Mouse (Mus musculus) heart, embryonic 13.5 days (tissue): Measurements from ENCODE around the gene Chit1. TPM values are rescaled to one million over a fixed set of nuclear protein-coding genes. Genes with fewer than 3 reads are reported as not detected.

Experiments
- ATAC-seq: fragments of 200-750 bp; cut with Nextera tagmentation; 2 replicates; pipeline ENCODE4 v1.8.0; 2017; ENCODE audit warnings: moderate TSS enrichment; ENCODE audit not compliant: insufficient number of reproducible peaks, low FRiP score, low TSS enrichment; ENCODE audit errors: extremely low read depth
- H3K27ac ChIP-seq: fragments of 300-500 bp; sonication (generic); replicated peaks from 2 replicates; pipeline ENCODE4 v1.5.1; 2015; ENCODE audit warnings: moderate library complexity, mild to moderate bottlenecking, inconsistent platforms
- H3K27me3 ChIP-seq: fragments of 300-500 bp; sonication (generic); replicated peaks from 2 replicates; pipeline ENCODE4 v1.6.1; 2015; ENCODE audit warnings: mild to moderate bottlenecking, inconsistent platforms
- H3K36me3 ChIP-seq: fragments of 300-500 bp; sonication (generic); 2 replicates; pipeline ENCODE4 v1.6.1; 2015; ENCODE audit warnings: mild to moderate bottlenecking, inconsistent platforms
- H3K4me1 ChIP-seq: fragments of 300-500 bp; sonication (generic); 2 replicates; pipeline ENCODE4 v1.6.1; 2015; ENCODE audit warnings: inconsistent platforms
- H3K4me2 ChIP-seq: fragments of 300-500 bp; sonication (generic); 2 replicates; pipeline ENCODE4 v1.6.1; 2015; ENCODE audit warnings: inconsistent platforms, mild to moderate bottlenecking, moderate library complexity
- H3K4me3 ChIP-seq: fragments of 300-500 bp; sonication (generic); 2 replicates; pipeline ENCODE4 v1.5.1; 2015; ENCODE audit warnings: moderate library complexity, mild to moderate bottlenecking, inconsistent platforms
- H3K9ac ChIP-seq: fragments of 300-500 bp; sonication (generic); 2 replicates; pipeline ENCODE4 v1.6.1; 2015; ENCODE audit warnings: inconsistent platforms, mild to moderate bottlenecking, moderate library complexity
- H3K9me3 ChIP-seq: fragments of 300-500 bp; sonication (generic); 2 replicates; pipeline ENCODE4 v1.6.1; 2016; ENCODE audit warnings: inconsistent platforms
- WGBS: fragments of 180-500 bp; shearing (Covaris S2); methylation state at CpG from one replicate; pipeline ENCODE4 v1.1.7; 2015; ENCODE audit warnings: mixed read lengths; 5-methylcytosine and 5-hydroxymethylcytosine counted together
- polyA plus RNA-seq: library from polyadenylated mRNA; unstranded; fragments of >200 nt; fragmentation: Nextera tagmentation; extraction: Ambion mirVana; gene quantifications from 2 replicates; pipeline ENCODE4 v1.2.1, GENCODE M21; 2015

Gene Chit1
- polyA plus RNA-seq: 0.59 and 0.75 TPM in 2 replicates

DNA sequence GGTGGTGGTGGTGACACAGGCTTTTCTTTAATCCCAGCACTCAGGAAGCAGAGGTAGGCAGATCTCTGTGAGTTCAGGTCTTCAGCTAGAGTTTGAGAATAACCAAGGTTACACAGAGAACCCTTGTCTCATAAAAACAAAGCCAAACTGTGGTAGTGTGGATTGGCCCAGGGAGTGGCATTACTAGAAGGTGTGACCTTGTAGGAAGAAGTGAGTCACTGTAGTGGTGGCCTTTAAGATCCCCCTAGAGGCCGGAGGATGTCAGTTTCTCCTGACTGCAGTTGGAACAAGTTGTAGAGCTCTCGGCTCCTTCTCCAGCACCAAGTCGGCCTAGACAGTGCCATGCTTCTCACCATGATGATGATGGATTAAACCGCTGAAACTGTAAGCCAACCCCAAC is at the start of gene Chit1:
Gene Chit1 (plus strand): TSS at position 264 of the 400 bp plus-strand sequence.
- H3K4me3 ChIP-seq: no peak within 1 kb of the TSS
- H3K4me2 ChIP-seq: no peak within 1 kb of the TSS
- H3K27ac ChIP-seq: no peak within 1 kb of the TSS
- no peak within 1 kb of the TSS for H3K9ac ChIP-seq
- no peaks in the 10 kb centered on the region for H3K4me1 ChIP-seq
- no peak for ATAC-seq
- H3K36me3 ChIP-seq: no peaks in the 10 kb centered on the region
- H3K9me3 ChIP-seq: no peaks in the 10 kb centered on the region
- 64% methylated on average over 4 of the region's 4 CpGs for WGBS
- H3K27me3 ChIP-seq: peaks cover 13% of the 10 kb centered on the region; the same call in 1 of the 2 replicates

DNA sequence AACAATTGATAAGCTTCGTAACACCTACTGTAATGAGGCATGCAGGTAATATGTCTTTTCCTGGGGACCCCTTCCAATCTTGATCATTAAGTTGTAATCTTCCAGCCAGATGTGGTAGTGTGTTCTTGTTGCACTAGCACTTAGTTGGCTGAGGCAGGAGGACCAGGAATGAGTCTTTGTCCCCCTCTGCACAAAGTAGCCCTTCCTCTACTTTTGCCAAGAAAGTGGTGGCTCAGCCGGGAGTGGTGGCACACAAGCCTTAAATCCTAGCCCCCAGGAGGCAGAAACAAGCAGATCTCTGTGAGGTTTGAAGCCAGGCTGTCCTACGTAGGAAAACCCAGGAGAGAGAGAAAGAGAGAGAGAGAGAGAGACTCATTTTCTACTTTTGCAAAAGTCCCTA is 49.1 kb upstream of the Chit1 start:
- 81% methylated on average over 3 of the region's 3 CpGs for WGBS
- no peak for ATAC-seq
- no peak overlapping the region; the same call in none of the 2 replicates for H3K9ac ChIP-seq
- H3K9me3 ChIP-seq: no peaks in the 10 kb centered on the region
- no peaks in the 10 kb centered on the region for H3K36me3 ChIP-seq
- H3K27ac ChIP-seq: peak overlapping the region; percentile 100
- H3K4me2 ChIP-seq: peak overlapping the region; percentile 91
- H3K27me3 ChIP-seq: peaks cover 6% of the 10 kb centered on the region; the same call in 1 of the 2 replicates
- peaks cover 69% of the 10 kb centered on the region for H3K4me1 ChIP-seq
- H3K4me3 ChIP-seq: no peak overlapping the region

DNA sequence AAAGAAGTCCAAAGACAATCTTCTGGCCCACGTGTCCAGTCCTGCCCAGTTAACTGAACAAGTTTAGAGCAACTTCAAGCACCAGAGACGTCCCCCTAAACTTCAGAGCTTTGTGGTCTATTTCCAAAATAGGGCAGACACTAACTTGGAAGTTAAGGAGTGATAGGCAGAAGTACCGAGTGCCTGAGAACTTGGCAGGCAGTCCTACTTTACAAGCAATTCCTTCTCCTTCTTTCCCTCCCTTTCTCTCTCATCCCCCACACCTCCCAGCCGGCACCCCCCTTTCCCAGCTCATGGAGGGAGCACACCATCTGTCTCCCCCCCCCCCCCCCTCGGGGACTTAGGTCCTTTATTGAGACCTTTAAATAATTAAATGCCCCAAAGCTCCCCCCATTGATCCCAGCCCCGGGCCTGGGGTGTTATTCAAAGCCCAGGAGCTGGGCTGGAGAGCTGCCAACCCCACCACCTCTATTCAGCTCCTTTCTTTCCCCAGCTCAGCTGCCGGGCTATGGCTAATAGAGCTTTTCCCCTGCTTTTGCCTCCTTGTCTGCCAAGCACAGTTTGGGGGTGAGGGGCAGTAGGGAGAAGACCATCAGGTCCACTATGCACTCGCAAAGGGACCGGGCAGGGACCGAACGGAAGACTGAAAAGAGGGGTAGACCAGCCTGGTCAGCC is 48.5 kb upstream of the Chit1 start:
- WGBS: 22% methylated on average over 11 of the region's 11 CpGs
- Histone ChIP-seq H3K9me3 (no peaks in the 10 kb centered on the region), H3K4me2 (peak overlapping the region; percentile 91), H3K4me3 (peak overlapping the region; percentile 35), H3K4me1 (peaks cover 74% of the 10 kb centered on the region), H3K36me3 (no peaks in the 10 kb centered on the region), H3K27ac (peak overlapping the region; percentile 100), H3K27me3 (peaks cover 6% of the 10 kb centered on the region; the same call in 1 of the 2 replicates), H3K9ac (peak overlapping the region; percentile 77)
- no peak for ATAC-seq

DNA sequence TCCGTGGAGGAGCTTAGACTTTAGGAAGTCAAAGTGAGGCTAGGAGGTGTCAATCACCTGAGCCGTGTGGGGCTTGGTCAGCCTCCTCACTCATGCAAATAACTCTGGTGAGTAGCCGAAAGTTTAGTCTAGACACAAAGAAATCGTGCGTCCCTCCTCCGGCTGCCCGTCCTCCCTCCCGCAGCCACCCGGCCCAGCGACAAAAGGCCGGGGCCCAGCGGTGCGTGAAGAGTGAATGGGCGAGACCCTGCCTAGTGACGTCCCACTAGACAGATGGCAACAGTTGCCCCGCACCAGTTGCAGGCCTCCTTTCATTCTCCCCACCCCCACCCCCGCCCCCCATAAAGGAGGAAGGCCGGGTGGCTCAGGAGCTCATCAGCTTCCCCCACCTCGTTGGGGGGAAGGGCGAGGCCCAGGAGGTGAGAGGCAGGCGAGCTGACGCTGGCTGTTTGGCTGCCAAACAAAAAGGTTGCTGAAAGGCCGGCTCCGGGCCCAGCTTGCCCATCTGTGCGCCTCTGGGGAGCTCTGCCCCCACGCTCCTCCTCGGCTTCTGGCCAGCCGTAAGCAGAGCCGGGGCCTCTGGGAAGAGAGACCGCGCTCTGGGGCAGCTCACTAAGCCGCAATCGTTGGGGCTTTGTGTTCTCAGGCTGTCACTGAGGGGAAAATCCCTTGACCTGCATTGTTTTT is 47.8 kb upstream of the Chit1 start:
- Histone ChIP-seq H3K4me1 (peaks cover 74% of the 10 kb centered on the region), H3K36me3 (no peaks in the 10 kb centered on the region), H3K27me3 (peaks cover under 1% of the 10 kb centered on the region; the same call in 1 of the 2 replicates), H3K4me2 (peak overlapping the region; percentile 91), H3K9me3 (no peaks in the 10 kb centered on the region), H3K27ac (peak overlapping the region; percentile 100), H3K4me3 (peak overlapping the region; percentile 35), H3K9ac (peak overlapping the region; percentile 77)
- no peak for ATAC-seq
- WGBS: 5% methylated on average over 33 of the region's 33 CpGs

DNA sequence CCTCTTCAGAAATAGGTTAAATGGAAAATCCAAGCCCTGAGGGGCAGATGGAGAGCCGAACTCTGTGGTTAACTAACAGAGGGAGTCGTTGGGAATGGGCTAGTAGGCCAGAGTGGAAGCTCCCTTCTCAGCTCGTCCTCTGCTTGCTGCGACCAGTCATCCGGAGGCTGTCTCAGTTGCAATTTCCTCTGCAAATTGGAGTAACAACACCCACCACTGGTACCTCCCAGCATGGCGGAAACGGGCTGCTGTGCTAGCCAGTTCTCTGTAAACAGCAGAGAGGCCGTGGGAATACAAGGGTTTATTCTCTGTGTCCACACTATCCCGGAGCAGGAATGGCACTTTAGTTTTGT is 47.3 kb upstream of the Chit1 start:
- Histone ChIP-seq H3K4me1 (peaks cover 74% of the 10 kb centered on the region), H3K9ac (peak overlapping the region; percentile 77), H3K36me3 (no peaks in the 10 kb centered on the region), H3K27me3 (no peaks in the 10 kb centered on the region), H3K27ac (peak overlapping the region; percentile 100), H3K9me3 (no peaks in the 10 kb centered on the region), H3K4me3 (peak overlapping the region; percentile 35), H3K4me2 (peak overlapping the region; percentile 91)
- no peak for ATAC-seq
- WGBS: 29% methylated on average over 9 of the region's 9 CpGs

DNA sequence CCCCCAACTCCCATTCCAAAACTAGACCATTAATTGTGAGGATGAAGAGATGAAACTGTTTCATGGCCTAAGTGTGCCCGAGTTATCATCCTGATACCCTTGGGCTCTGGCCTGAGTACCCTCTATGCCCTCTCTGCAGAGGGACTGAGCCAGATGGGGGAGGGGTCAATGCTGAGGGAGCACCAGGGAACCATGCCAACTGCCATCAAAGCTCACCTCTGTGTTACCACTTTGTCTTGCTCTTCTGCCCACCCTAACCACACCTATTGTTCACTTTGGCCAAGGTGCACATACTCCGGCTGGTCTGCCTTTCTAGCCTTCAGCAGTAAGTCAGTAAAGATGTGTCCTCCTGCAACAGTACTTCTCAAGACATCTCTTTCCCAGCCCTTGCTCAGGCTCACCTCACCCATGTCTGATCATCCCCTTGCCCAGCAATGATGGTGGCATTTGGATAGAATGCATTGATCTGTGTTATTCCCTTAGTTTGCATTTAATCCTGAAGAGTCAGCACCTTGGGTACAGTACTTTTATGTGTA is 46.7 kb upstream of the Chit1 start:
- H3K4me1 ChIP-seq: peaks cover 74% of the 10 kb centered on the region
- H3K9me3 ChIP-seq: no peaks in the 10 kb centered on the region
- no peak for ATAC-seq
- no peak overlapping the region for H3K4me3 ChIP-seq
- H3K27me3 ChIP-seq: no peaks in the 10 kb centered on the region
- WGBS: 92% methylated on average over 2 of the region's 2 CpGs
- no peak overlapping the region for H3K4me2 ChIP-seq
- H3K9ac ChIP-seq: no peak overlapping the region
- H3K36me3 ChIP-seq: no peaks in the 10 kb centered on the region
- H3K27ac ChIP-seq: peak overlapping the region; percentile 100

DNA sequence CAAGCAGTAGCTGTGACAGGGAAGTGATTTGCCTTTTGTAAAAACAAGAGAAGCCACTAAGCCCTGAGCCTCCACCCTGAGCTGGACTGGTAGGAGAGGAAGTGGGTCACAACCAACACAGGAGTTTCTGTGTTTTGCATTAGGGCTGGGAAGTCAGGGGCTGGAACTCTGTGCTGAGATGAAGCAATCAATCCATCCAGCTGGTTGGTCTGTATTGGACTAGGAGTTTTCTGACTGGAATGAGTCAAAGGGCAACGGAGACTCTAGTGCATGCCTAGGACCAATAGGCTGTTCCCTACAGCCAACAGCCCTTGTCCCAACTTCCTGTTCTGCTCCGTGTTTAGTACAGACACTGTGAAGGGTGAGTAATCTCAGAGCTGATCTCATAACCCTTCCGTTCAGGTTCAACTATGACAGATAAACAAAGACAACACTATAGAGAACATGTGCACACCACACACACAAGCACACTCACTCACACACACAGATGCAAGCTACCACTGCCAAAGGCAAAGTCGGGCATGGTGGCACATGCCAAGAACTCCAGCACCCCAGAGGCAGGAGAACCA is 45.7 kb upstream of the Chit1 start:
- Histone ChIP-seq H3K4me3 (no peak overlapping the region), H3K4me1 (peaks cover 67% of the 10 kb centered on the region), H3K4me2 (no peak overlapping the region), H3K36me3 (no peaks in the 10 kb centered on the region), H3K27me3 (no peaks in the 10 kb centered on the region), H3K9ac (no peak overlapping the region), H3K9me3 (no peaks in the 10 kb centered on the region), H3K27ac (peak overlapping the region; percentile 100)
- no peak for ATAC-seq
- WGBS: 56% methylated on average over 4 of the region's 4 CpGs

DNA sequence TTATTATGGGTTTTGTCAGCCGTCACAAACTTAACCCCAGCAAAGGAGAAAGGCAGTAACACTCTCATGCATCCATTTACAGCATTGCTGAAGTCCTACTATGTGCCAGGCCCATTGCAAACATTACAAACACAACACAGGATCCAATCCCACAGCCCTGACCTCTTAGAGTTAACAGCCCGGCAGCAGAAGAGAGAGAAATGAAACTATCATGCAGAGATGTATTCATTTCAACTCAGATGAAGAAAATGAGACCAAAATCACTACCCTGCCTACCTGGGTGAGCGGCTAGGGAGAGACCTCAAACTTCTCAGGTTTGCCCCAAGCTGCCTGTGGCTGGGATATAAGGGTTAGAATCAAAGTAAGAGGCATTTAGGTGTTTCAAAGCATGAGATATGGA is 44.5 kb upstream of the Chit1 start:
- 71% methylated on average over 3 of the region's 3 CpGs for WGBS
- no peak overlapping the region for H3K4me2 ChIP-seq
- H3K27me3 ChIP-seq: no peaks in the 10 kb centered on the region
- H3K9me3 ChIP-seq: no peaks in the 10 kb centered on the region
- no peak overlapping the region for H3K4me3 ChIP-seq
- H3K36me3 ChIP-seq: no peaks in the 10 kb centered on the region
- H3K27ac ChIP-seq: 0 out of 2 replicates have a peak overlapping the region, but pooled peaks have one; percentile 3
- no peak for ATAC-seq
- peaks cover 69% of the 10 kb centered on the region for H3K4me1 ChIP-seq
- H3K9ac ChIP-seq: 0 out of 2 replicates have a peak overlapping the region, but pooled peaks have one; percentile 33

DNA sequence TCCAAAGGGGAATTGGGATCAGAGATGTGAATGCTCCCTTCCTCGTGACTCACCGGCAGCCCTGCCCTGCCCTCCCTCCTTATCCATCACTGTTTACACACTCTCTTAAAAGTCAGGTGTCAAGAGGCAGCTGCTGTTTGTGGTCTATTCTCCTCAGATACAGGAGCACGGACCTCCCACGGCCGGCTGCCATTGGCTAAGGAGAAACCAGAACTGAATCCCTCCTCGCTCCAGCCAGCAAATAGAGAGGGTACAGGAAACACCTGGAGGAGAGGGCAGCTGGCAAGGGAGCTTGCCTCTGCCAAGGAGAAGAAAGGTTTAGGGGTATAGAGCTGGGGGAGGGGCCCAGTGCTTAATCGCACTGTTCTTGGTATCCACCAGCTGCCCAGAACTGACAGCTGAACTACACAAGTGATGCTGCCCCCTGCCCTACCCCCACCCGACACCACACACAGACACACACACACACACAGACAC is 43.9 kb upstream of the Chit1 start:
- 0 out of 2 replicates have a peak overlapping the region, but pooled peaks have one; percentile 3 for H3K27ac ChIP-seq
- no peak overlapping the region for H3K4me3 ChIP-seq
- H3K9me3 ChIP-seq: no peaks in the 10 kb centered on the region
- no peaks in the 10 kb centered on the region for H3K27me3 ChIP-seq
- H3K9ac ChIP-seq: 0 out of 2 replicates have a peak overlapping the region, but pooled peaks have one; percentile 33
- no peak for ATAC-seq
- H3K36me3 ChIP-seq: no peaks in the 10 kb centered on the region
- H3K4me2 ChIP-seq: 0 out of 2 replicates have a peak overlapping the region, but pooled peaks have one; percentile 22
- WGBS: 5% methylated on average over 8 of the region's 8 CpGs
- peaks cover 69% of the 10 kb centered on the region for H3K4me1 ChIP-seq

DNA sequence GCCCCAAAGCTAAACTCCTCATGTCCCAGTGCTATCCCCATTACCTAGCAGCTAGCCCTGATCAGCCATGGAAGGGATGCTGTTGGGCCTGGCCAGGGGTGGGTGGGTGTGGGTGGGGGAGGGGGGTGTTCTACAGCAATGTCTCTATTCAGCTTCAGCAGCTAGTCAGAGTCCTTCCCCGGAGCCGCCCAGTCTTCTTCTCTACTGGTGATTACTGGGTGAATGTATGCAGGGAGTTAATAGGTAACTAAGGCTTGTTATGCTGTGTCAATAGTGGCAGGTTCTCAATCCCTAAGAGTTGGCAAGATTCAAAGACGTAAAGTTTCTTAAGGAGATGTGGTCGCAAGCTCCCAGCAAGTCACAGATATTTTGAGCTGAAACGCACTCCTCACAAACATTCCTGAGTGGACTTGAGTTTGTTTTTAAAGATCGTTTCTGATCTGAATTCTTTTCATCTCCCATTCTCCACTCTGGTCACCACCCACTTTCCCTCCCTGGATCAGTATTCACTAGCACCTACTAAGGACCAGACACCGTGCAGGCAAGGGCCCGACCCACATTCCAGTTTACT is 40.9 kb upstream of the Chit1 start:
- Histone ChIP-seq H3K27me3 (no peaks in the 10 kb centered on the region), H3K27ac (peak overlapping the region; percentile 45; the same call in 1 of the 2 replicates), H3K4me1 (peaks cover 67% of the 10 kb centered on the region), H3K4me2 (no peak overlapping the region), H3K9ac (0 out of 2 replicates have a peak overlapping the region, but pooled peaks have one; percentile 48), H3K9me3 (no peaks in the 10 kb centered on the region), H3K36me3 (peaks cover 9% of the 10 kb centered on the region), H3K4me3 (no peak overlapping the region)
- 60% methylated on average over 8 of the region's 8 CpGs for WGBS
- ATAC-seq: no peak
